Comparison of ENCODE assay signal across 12 mouse cellular contexts in the genomic region with DNA sequence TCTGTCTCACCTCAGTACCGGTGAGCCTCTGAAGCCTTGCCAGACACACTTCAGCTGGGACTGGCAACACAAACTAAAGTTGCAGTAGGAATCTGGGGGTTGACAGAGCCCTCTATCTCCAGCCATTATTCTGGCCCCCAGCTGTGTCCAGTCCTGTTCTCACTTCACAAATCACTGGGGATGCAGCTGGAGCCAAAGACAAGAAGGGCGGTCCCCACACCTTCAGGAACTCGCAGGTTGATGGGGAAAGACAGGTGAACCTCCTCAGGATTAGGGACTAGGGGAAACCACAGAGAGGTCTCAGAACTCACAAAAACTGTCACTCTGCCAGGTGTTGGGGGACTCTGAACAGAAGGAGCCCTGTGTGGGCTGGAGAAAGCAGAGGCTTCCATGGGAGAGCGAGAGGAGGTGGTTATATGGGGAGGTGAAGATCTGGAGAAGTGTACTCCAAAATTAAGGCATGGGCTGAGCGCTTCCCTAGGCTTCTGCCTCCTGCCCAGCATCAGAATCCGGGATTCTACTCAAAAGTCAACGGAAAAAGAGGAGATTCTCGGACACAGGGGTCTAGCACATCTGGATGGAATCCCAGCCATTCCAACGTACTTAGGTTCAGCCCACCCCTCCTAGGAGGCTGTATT. TPM values are rescaled to one million over a fixed set of nuclear protein-coding genes. Genes with fewer than 3 reads are reported as not detected.
DNase-seq lines count a peak whose midpoint lies in the region; ATAC-seq and TF ChIP-seq lines count a peak whose summit lies in the region.
"Had no signal": no experiment of that assay in that cellular context is flagged by ENCODE, and none has a peak within 500 bp of the region (broad histone marks: within the 10 kb centered on the region; RNA-seq: fewer than 3 reads in every experiment).

TSS of gene Hspb7 (plus strand) at position 588 of the 638 bp plus-strand sequence.

- TF ChIP-seq POLR2A in cerebellum, adult 2 months (IDR thresholded peaks at IDR 0.05; ENCODE audit: borderline replicate concordance, insufficient read depth, low read length) = no peak

- H3K4me3 ChIP-seq in kidney, embryonic 14.5 days (ENCODE audit: low read length) = no peak within 1 kb of the TSS
- no peak within 1 kb of the TSS for H3K4me3 ChIP-seq in embryonic facial prominence, embryonic 13.5 days
- H3K4me3 ChIP-seq in heart, embryonic 11.5 days (ENCODE audit: low read depth, low read length) = peak within 1 kb of the TSS; percentile 76
- peak within 1 kb of the TSS; percentile 17; the same call in 1 of the 2 replicates for H3K4me3 ChIP-seq in intestine, postnatal 0 days (ENCODE audit: low read depth, low read length)
- no peak within 1 kb of the TSS for H3K4me3 ChIP-seq in cerebellum, adult 2 months (replicated peaks; ENCODE audit: insufficient read depth, low read depth, low read length)

- WGBS in kidney, embryonic 14.5 days = 43% methylated on average over 9 of the region's 9 CpGs
- 50% methylated on average over 9 of the region's 9 CpGs for WGBS in embryonic facial prominence, embryonic 13.5 days
- 30% methylated on average over 9 of the region's 9 CpGs for WGBS in heart, embryonic 11.5 days (ENCODE audit: insufficient replicate concordance)
- 62% methylated on average over 9 of the region's 9 CpGs for WGBS in intestine, postnatal 0 days
- WGBS in cerebellum, adult 2 months = 80% methylated on average over 9 of the region's 9 CpGs

- H3K27me3 ChIP-seq in kidney, embryonic 14.5 days (ENCODE audit: control insufficient read depth, insufficient read depth, low read length) = no peaks in the 10 kb centered on the region
- H3K27me3 ChIP-seq in embryonic facial prominence, embryonic 13.5 days = peaks cover 20% of the 10 kb centered on the region
- H3K27me3 ChIP-seq in heart, embryonic 11.5 days (ENCODE audit: control insufficient read depth, insufficient read depth, low read length) = no peaks in the 10 kb centered on the region
- H3K27me3 ChIP-seq in intestine, postnatal 0 days (replicated peaks; ENCODE audit: control insufficient read depth, insufficient read depth, low read length) = no peaks in the 10 kb centered on the region
- H3K27me3 ChIP-seq in cerebellum, adult 2 months (ENCODE audit: control insufficient read depth, insufficient read depth, low read length) = no peaks in the 10 kb centered on the region

- no peaks in the 10 kb centered on the region for H3K36me3 ChIP-seq in kidney, embryonic 14.5 days (ENCODE audit: control insufficient read depth, insufficient read depth, low read length)
- no peaks in the 10 kb centered on the region for H3K36me3 ChIP-seq in embryonic facial prominence, embryonic 13.5 days
- H3K36me3 ChIP-seq in heart, embryonic 11.5 days (ENCODE audit: control insufficient read depth, insufficient read depth, low read length) = 0 out of 2 replicates have a peak, but pooled peaks cover 6% of the 10 kb centered on the region
- H3K36me3 ChIP-seq in intestine, postnatal 0 days (ENCODE audit: control insufficient read depth, insufficient read depth) = no peaks in the 10 kb centered on the region

- no peak within 1 kb of the TSS for H3K4me2 ChIP-seq in kidney, embryonic 14.5 days (replicated peaks; ENCODE audit: low read depth, low read length)
- no peak within 1 kb of the TSS for H3K4me2 ChIP-seq in embryonic facial prominence, embryonic 13.5 days
- peak within 1 kb of the TSS; percentile 71 for H3K4me2 ChIP-seq in heart, embryonic 11.5 days
- peak within 1 kb of the TSS; percentile 38 for H3K4me2 ChIP-seq in intestine, postnatal 0 days (replicated peaks; ENCODE audit: low read depth)

- H3K27ac ChIP-seq in kidney, embryonic 14.5 days (ENCODE audit: low read depth, low read length) = no peak within 1 kb of the TSS
- no peak within 1 kb of the TSS for H3K27ac ChIP-seq in embryonic facial prominence, embryonic 13.5 days
- peak within 1 kb of the TSS; percentile 97 for H3K27ac ChIP-seq in heart, embryonic 11.5 days (ENCODE audit: low read depth, low read length)
- peak within 1 kb of the TSS; percentile 28; the same call in 1 of the 2 replicates for H3K27ac ChIP-seq in intestine, postnatal 0 days (ENCODE audit: low read depth, low read length)
- no peak within 1 kb of the TSS for H3K27ac ChIP-seq in cerebellum, adult 2 months (ENCODE audit: insufficient read depth, low read length)

- ATAC-seq in kidney, embryonic 14.5 days (ENCODE audit: low FRiP score, low TSS enrichment) = no peak
- ATAC-seq in embryonic facial prominence, embryonic 13.5 days (ENCODE audit: insufficient number of reproducible peaks, insufficient read depth, low FRiP score, low TSS enrichment, low read depth) = no peak
- no peak for ATAC-seq in heart, embryonic 11.5 days (replicated peaks; ENCODE audit: insufficient number of reproducible peaks, low FRiP score, low TSS enrichment)
- ATAC-seq in intestine, postnatal 0 days = no peak

- peak within 1 kb of the TSS; percentile 40 for H3K9ac ChIP-seq in kidney, embryonic 14.5 days (ENCODE audit: low read depth, low read length)
- peak within 1 kb of the TSS; percentile 46; the same call in 1 of the 2 replicates for H3K9ac ChIP-seq in embryonic facial prominence, embryonic 13.5 days
- H3K9ac ChIP-seq in heart, embryonic 11.5 days (ENCODE audit: low read depth, low read length) = peak within 1 kb of the TSS; percentile 94
- peak within 1 kb of the TSS; percentile 31; the same call in 1 of the 2 replicates for H3K9ac ChIP-seq in intestine, postnatal 0 days (ENCODE audit: low read depth, low read length)

- H3K9me3 ChIP-seq in kidney, embryonic 14.5 days (ENCODE audit: control insufficient read depth, low read length) = no peaks in the 10 kb centered on the region
- no peaks in the 10 kb centered on the region for H3K9me3 ChIP-seq in embryonic facial prominence, embryonic 13.5 days
- no peaks in the 10 kb centered on the region for H3K9me3 ChIP-seq in heart, embryonic 11.5 days (replicated peaks; ENCODE audit: control insufficient read depth, low read length)
- H3K9me3 ChIP-seq in intestine, postnatal 0 days (ENCODE audit: control insufficient read depth) = no peaks in the 10 kb centered on the region

- H3K4me1 ChIP-seq in kidney, embryonic 14.5 days (ENCODE audit: control insufficient read depth, insufficient read depth, low read length) = peaks cover 15% of the 10 kb centered on the region
- H3K4me1 ChIP-seq in embryonic facial prominence, embryonic 13.5 days = peaks cover 15% of the 10 kb centered on the region
- H3K4me1 ChIP-seq in heart, embryonic 11.5 days (ENCODE audit: control insufficient read depth, insufficient read depth, low read length) = peaks cover 27% of the 10 kb centered on the region
- H3K4me1 ChIP-seq in intestine, postnatal 0 days (replicated peaks; ENCODE audit: control insufficient read depth, insufficient read depth, low read length) = peaks cover 5% of the 10 kb centered on the region; the same call in 1 of the 2 replicates
- H3K4me1 ChIP-seq in cerebellum, adult 2 months (ENCODE audit: control insufficient read depth, insufficient read depth, low read length) = peaks cover 9% of the 10 kb centered on the region

- DNase-seq in kidney, adult 8-10 months = no peak
- no peak for DNase-seq in cerebellum, adult 2 months
- DNase-seq in right cerebral cortex, postnatal 4 days = no peak
- DNase-seq in adrenal gland, adult 8-10 months = no peak
- DNase-seq: cerebellum, postnatal 10 days; layer of hippocampus, postnatal 36 days; lung, postnatal 36 days had no signal

- TF ChIP-seq CTCF in intestine, postnatal 0 days (IDR thresholded peaks at IDR 0.05; ENCODE audit: low read depth) = no peak
- TF ChIP-seq CTCF in cerebellum, adult 2 months (IDR thresholded peaks at IDR 0.05; ENCODE audit: borderline replicate concordance, insufficient read depth, low read depth, low read length) = no peak

RNA-seq across cellular contexts. Expression of gene Hspb7, which starts in this region (rescaled TPM):
- polyA plus RNA-seq in kidney, embryonic 14.5 days (2014; fragmentation: Nextera tagmentation; extraction: Ambion mirVana) = 0.09 TPM in 1 of 2 replicates, not detected in the other
- polyA plus RNA-seq in embryonic facial prominence, embryonic 13.5 days (2015; fragmentation: Nextera tagmentation; extraction: Ambion mirVana) = 0.63 TPM in 1 of 2 replicates, not detected in the other
- 155 and 275 TPM in 2 replicates for polyA plus RNA-seq in heart, embryonic 11.5 days (2014; fragmentation: Nextera tagmentation; extraction: Ambion mirVana)
- polyA plus RNA-seq in intestine, postnatal 0 days (2015; fragmentation: Nextera tagmentation; extraction: Ambion mirVana) = 4.7 and 8.0 TPM in 2 replicates
- polyA plus RNA-seq in cerebellum, adult 2 months (2012; rRNA removed) = 0.10 and 0.16 TPM in 2 replicates
- total RNA-seq in adrenal gland, adult 8-10 months (2022) = under 1 TPM; 0.38 to 0.97 (median 0.57) TPM
- total RNA-seq: layer of hippocampus, postnatal 36 days had no signal
- polyA plus RNA-seq: thymus, postnatal 0 days had no signal

Comparison
In these comparisons a context has a peak if more than half of its experiments do, and no peak if none do; other contexts are left out.
1. RNA of gene Hspb7 (polyA plus RNA-seq): 155 to 275 TPM in heart, embryonic 11.5 days; 4.7 to 8.0 TPM in intestine, postnatal 0 days, 0.10 to 0.16 TPM in cerebellum, adult 2 months, 0.63 TPM in embryonic facial prominence, embryonic 13.5 days and 0.09 TPM in kidney, embryonic 14.5 days; every median in the first group is over 10 times any median in the second.
2. H3K27ac ChIP-seq: peak in heart, embryonic 11.5 days (single experiment) and intestine, postnatal 0 days (single experiment); none in kidney, embryonic 14.5 days (single experiment), embryonic facial prominence, embryonic 13.5 days (single experiment) and cerebellum, adult 2 months (single experiment).
3. H3K4me2 ChIP-seq: peak in heart, embryonic 11.5 days (single experiment) and intestine, postnatal 0 days (single experiment); none in kidney, embryonic 14.5 days (single experiment) and embryonic facial prominence, embryonic 13.5 days (single experiment).
4. H3K4me3 ChIP-seq: peak in heart, embryonic 11.5 days (single experiment) and intestine, postnatal 0 days (single experiment); none in kidney, embryonic 14.5 days (single experiment), embryonic facial prominence, embryonic 13.5 days (single experiment) and cerebellum, adult 2 months (single experiment).
5. H3K9ac ChIP-seq: peak in every context shown above with its lines; median percentile 94 in heart, embryonic 11.5 days; 46 in embryonic facial prominence, embryonic 13.5 days; 40 in kidney, embryonic 14.5 days; 31 in intestine, postnatal 0 days.